Mouse (Mus musculus): ENCODE results near the gene Mafb.

Gene Mafb

GRCm38 (mm10) chr2:160363201-160363600, 3.7 kb downstream of the Mafb start:
- DNase-seq = no peak

DNA sequence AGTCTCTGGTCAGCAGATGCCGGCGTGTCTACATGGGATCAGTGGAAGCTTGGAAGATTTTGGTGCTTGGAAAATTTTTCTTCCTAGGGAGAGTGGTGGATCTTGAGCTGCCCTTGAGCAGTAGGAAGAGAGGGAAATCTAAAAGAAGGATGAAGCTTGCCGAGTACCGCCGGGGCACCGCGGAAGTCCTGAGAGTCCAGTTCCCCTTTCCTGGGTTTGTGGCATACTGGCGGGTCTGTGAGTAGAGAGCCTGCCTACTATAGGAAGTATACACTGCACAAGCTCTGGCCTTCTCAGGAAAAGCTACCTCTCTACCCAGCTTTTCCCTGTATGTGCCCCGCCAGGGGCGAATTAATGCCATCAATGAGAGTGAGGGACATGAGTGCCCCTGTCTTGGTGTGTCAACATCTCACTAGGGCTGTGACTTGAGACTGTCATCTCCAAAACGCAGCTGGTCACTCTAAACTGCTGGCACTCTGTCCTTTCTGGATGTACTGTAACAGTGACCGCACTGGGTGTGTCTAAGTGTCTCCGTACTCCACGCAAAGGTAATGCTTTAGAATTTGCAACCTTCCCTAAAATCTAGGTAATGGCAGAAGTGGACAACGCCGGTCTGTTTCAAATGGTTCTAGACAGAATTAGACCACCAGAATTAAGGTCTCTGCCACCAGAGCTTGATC, 5.3 kb downstream of the Mafb start:
- DNase-seq = no peak

DNA sequence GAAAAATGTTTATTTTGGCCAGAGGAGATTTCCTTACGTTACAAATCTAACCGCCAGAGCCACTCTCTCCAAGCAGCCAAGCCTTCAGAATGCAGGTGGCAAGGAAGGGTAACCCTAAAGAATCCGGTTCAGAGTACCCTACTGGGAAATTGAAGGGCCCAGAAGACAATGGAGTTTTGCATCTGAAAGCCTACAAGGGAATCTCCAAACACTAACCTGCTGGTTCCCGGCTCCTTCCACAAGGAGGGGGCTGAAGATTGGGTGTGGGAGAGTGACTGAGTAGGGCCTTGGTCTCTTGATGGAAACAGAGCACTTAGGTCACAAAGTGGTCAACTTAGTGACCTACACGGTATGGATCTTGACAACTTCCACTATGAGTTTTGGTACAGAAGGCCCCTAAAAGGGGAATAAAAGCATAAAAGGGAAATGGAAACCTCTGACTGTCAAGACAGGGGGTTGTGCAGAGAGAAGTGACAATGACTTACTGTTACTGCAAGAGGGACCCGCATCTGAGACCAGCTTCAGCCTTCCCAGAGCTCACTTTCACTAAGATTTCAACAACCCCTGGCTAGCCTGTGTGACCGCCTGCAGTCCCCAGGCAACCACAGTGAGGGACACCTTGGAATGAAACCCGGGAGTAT, 6.5 kb downstream of the Mafb start:
- DNase-seq = no peak

DNA sequence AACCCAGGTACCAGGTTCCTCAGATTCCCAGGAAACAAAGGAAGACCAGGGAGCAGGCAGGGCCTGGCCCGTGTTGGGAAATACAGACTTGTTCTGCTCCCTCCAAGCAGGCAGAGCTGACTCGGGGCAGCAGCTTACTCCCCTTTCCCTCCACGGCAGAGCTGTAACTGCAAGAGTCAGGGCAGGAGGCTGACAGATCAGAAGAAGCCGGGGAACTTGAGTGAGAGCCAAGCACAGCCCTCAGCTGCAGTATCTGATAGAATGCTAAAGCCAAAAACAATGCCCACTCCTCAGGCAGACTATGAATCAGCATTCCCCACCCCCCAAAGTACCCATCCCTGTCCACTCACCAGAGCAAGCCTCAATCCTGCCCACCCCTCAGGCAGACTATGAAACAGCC, 8.0 kb downstream of the Mafb start:
- DNase-seq = no peak

DNA sequence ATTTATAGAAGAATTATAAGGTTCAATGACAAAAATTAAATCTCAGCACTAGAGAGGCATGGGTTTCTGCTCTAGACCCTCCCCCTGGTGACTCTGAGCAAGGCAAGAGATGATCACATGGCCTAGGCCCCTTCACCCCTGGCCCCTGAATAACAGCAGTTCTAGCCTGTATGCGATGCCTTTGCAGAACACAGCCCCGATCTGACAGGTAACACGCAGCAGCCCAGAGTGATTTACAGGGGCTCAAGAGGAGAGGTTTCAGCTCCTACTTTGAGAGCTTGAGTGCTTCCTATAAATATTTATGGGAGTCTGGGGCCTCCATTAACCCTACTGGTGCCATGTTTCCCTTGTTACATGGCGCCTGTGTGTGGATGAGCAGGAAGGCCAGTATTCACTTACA, 9.4 kb downstream of the Mafb start:
- DNase-seq = no peak

- DNase-seq = no peak
Measured at GRCm38 (mm10) chr2:160356132-160356531, 10.7 kb downstream of the Mafb start.

- no peak for DNase-seq
Measured at GRCm38 (mm10) chr2:160354319-160354718, 12.5 kb downstream of the Mafb start.

- no peak for DNase-seq
Measured at GRCm38 (mm10) chr2:160353581-160353980, 13.3 kb downstream of the Mafb start.

- no peak for DNase-seq
Measured at GRCm38 (mm10) chr2:160351038-160351574, 15.8 kb downstream of the Mafb start.

DNA sequence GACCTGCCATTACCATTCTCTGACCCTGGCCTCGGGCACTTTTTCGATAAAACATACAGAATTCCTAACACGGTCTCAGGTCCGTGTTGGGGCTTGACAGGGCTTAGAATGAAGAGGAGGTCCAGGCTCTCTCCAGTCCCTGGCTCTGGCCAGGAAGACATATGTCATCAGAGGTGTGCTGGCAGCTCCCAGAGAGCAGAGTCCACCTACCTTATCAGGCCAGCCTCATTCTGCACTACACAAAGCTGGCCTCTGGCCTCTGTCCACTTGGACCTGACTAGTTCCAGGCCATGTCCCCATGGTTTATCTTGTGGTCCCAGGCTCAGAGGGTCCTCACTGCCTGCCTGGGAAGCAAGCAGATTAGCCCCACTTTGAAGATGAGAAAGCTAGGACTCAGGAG, 17.3 kb downstream of the Mafb start:
- no peak for DNase-seq

- no peak for DNase-seq
Measured at GRCm38 (mm10) chr2:160348796-160349195, 18.1 kb downstream of the Mafb start.

DNA sequence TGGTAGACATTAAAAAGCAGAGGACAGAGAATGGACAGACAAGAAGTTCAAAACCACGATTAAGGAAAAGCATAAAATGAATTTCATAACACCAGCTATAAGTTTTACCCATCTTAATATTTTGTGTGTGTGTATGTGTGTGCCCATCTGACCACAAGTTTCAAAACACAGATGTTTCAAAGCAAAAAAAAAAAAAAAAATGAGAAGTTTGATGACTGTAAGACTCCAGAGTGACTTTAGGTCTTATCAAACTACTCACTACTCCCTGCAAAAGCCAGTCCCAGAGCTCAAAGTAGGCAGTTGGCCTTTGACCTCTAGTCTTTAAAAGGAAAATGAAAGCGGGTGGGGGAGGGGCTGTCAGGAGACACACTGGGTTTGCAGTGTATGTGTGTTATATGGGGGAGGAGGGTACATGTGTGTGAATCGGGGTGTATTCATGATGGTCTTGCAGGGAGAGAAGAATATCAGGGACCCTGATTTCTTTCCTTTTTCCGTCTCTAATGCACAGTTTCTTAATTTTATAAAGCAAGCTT, 18.7 kb downstream of the Mafb start:
- DNase-seq = no peak

GRCm38 (mm10) chr2:160345644-160346043, 21.2 kb downstream of the Mafb start:
- DNase-seq = no peak

DNA sequence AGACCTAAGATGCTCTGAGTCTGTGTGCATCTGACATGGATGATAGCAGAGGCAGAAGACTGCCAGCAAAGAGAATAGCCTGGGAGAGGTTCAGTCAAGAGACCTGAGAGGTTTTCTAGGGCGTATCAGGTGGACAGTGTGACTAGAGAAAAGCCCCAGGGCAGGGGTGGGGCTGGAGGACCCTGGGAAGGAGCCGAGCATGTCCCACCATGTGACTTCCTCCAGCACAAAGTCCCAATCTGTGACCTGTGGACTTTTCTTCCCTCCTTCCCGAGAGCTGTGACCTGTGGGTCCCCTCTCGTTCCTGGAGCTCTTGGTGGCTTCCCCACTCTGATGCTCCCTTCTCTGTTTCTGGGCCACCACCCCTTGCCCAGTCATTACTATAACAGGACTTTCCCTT, 26.7 kb downstream of the Mafb start:
- DNase-seq = no peak

DNA sequence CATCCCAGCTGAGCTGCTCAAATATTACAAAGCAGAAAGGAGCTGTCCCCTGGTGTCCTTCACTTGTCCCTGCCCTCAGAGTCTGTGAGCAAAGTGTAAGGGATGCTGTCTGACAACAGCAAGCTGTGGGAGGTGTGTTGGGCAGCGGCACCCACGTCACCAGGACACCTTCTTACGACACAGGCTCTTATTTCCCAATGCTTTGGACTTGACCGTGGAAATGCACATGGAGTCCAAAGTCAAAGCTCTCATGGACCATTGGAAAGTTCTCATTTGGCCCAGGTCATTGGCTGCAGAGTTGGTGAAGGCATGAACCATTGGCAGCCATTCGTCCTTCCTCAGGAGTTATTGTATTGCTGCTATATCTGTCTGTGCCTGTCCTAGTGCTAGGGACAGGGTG, 27.3 kb downstream of the Mafb start:
- no peak for DNase-seq

DNA sequence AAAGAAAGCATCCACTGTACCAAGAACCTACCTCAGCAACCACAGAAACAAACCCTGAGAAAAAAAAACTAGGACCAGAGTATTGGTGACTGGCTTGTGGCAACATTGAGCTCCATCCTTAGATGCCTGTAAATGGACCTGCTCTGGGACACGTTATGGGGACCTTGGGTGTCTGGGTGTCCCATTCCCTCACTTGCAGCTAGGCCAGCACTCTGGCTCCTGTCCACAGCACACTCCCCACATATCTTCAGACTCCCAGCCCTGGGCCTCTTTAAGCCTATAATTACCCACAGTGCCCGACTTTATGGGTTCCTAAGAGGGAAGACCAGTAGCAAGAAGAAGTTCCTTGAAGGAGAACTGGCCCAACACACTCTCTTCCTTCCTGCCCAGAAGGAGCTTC, 30.8 kb downstream of the Mafb start:
- no peak for DNase-seq

- no peak for DNase-seq
Measured at GRCm38 (mm10) chr2:160335043-160335442, 31.8 kb downstream of the Mafb start.

GRCm38 (mm10) chr2:160334111-160334661, 32.7 kb downstream of the Mafb start, which contains the start of gene Gm826:
Gene Gm826 (minus strand): TSS chr2:160334162.
- no peak for DNase-seq

GRCm38 (mm10) chr2:160332516-160333325, 34.1 kb downstream of the Mafb start:
- DNase-seq = no peak

DNA sequence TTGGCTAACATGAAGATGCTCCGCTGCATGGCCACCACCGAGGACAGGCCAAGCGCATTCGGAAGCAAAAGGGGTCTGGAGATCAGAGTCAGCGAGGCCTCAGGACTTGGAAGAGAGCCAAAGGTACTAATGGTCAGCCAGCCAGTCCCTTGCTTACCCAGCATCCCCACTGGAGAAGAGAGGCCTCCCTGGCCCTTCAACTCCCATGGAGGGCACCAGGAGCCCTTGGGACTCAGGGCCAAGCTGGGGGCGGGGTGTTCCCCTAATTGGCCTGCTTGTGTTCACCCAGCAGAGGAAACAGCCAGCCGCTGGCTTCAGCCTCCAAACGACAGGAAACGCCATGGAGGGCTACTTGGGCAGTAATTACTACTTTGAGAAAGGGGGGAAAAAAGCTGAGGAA, 38.0 kb downstream of the Mafb start:
- DNase-seq = no peak

DNA sequence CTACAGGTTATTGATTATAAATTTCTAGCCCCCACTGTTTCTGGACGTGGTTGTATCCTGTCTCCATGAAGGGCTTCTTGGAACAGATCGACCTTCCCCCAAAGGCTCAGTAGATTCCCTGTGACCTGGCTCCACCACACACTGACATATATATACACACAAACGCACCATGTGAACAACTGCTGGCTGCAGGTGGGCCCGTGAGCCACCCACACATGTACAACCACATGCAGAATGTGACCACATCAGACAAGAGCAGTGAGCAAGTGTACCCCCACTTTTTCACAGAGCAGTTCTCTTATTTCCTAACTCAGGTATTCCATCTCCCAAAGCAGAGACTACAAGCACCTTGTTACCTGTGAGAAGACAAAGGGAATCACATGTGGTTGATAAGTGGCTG, 39.1 kb downstream of the Mafb start:
- DNase-seq = no peak

- DNase-seq = no peak
Measured at GRCm38 (mm10) chr2:160327167-160327566, 39.7 kb downstream of the Mafb start.

- no peak for DNase-seq
Measured at GRCm38 (mm10) chr2:160325105-160325644, 41.7 kb downstream of the Mafb start.
